Mouse (Mus musculus): ENCODE data around the gene Dut.
A peak's percentile ranks its signal among the peaks of the same experiment; 100 is the strongest.
"Not testable (repeated sequence)": the region's sequence is repeated elsewhere in the genome, so short reads cannot be mapped to it uniquely, and the experiment has no call there.

The Dut gene

GRCm38 (mm10) chr2:125255886-125256285 lies 8.9 kb downstream of the Dut start:
- DNase-seq: no peak

- DNase-seq: peak in 1 of 2 experiments; percentile 37
Observed at GRCm38 (mm10) chr2:125259230-125260120, 12.5 kb downstream of the Dut start.

GRCm38 (mm10) chr2:125260326-125260725 lies 13.3 kb downstream of the Dut start:
- no peak for DNase-seq

GRCm38 (mm10) chr2:125263056-125263455 lies 16.1 kb downstream of the Dut start:
- peak in 1 of 2 experiments; percentile 28 for DNase-seq

- no peak for DNase-seq
Observed at GRCm38 (mm10) chr2:125263753-125264152, 16.8 kb downstream of the Dut start.

- no peak for DNase-seq
Observed at GRCm38 (mm10) chr2:125268876-125269275, 21.9 kb downstream of the Dut start.

- no peak for DNase-seq
Observed at GRCm38 (mm10) chr2:125275617-125276016, 28.6 kb downstream of the Dut start.

- DNase-seq: no peak
Observed at GRCm38 (mm10) chr2:125276692-125277091, 29.7 kb downstream of the Dut start.

- no peak for DNase-seq
Observed at GRCm38 (mm10) chr2:125278474-125278873, 31.5 kb downstream of the Dut start.

GRCm38 (mm10) chr2:125279995-125280394 lies 33.0 kb downstream of the Dut start:
- not testable (repeated sequence) for DNase-seq

GRCm38 (mm10) chr2:125282334-125283206 lies 35.6 kb downstream of the Dut start:
- DNase-seq: no peak

GRCm38 (mm10) chr2:125285777-125286176 lies 38.8 kb downstream of the Dut start:
- no peak for DNase-seq

GRCm38 (mm10) chr2:125290197-125290965 lies 43.4 kb downstream of the Dut start:
- no peak for DNase-seq

- DNase-seq: no peak
Observed at GRCm38 (mm10) chr2:125291101-125291500, 44.1 kb downstream of the Dut start.

GRCm38 (mm10) chr2:125292616-125293015 lies 45.6 kb downstream of the Dut start:
- no peak for DNase-seq

GRCm38 (mm10) chr2:125293969-125294491 lies 47.0 kb downstream of the Dut start:
- DNase-seq: no peak

- no peak for DNase-seq
Observed at GRCm38 (mm10) chr2:125295526-125295925, 48.5 kb downstream of the Dut start.

- DNase-seq: no peak
Observed at GRCm38 (mm10) chr2:125298841-125299240, 51.9 kb downstream of the Dut start.

GRCm38 (mm10) chr2:125301877-125302624 lies 55.1 kb downstream of the Dut start:
- no peak for DNase-seq

GRCm38 (mm10) chr2:125302625-125302924 lies 55.6 kb downstream of the Dut start:
- no peak for DNase-seq

- peak in 1 of 2 experiments; percentile 29 for DNase-seq
Observed at GRCm38 (mm10) chr2:125303764-125304384, 56.9 kb downstream of the Dut start.

All from cerebellum, postnatal 25 days (tissue).